Mouse (Mus musculus) colon, adult 2 months (tissue): Measurements from ENCODE around the gene Eps15l1. TPM values are rescaled to one million over a fixed set of nuclear protein-coding genes. Genes with fewer than 3 reads are reported as not detected.

Experiments
- polyA plus RNA-seq: library from polyadenylated mRNA; depleted of rRNA; stranded (reverse); fragments of >200 nt; gene quantifications from 2 replicates; pipeline ENCODE4 v1.2.3, GENCODE M21; 2012; rRNA removed

Gene Eps15l1
- 31.4 and 33.2 TPM in 2 replicates for polyA plus RNA-seq

DNA sequence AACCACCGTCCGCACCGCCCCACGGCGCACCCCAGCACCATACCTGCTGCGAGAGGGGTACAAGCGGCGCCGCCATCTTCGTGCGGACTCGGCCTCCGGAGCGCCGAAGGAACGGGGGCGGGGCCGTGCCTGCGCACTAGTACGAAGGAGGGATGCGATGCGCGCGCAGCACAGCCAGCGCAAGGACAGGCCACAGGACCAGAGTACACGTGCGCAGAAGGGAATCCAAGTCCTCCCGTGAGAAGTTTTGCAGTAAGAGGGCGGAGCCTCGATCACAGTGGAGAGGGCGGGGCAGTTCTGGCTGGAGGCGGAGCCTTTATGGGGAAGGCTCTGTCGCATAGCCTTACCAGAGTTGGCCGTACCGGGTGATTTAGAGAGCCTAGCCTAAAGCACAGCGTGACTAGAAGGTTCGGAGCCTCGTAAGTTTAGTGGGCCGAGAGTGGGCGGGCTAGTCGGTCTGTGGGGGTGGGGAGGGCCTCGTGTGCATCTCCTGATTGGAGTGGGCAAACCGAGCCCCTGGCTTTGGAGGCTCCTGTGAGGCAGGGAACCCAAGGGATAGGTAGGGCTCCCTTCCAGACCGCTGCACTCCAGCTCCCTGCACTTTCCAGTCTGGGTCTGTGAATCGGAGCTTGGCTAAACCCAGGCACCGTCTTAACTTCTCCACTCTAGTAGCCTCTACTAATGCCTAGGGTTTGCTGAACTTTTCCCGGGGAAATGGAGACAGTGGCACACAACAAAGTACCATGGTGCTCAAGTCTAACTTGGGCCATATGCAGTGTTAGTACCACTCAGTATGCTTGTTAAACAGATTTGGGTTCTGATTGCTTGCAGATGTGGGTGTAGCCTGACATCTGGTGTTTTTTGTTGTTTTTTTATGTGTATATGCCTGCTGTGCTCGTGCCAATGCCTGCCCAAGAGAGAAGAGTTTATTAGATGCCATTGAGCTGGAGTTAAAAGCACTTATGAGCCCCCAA is at the start of gene Eps15l1:
Gene Eps15l1 (minus strand): TSS at position 99 of the 974 bp plus-strand sequence.

DNA sequence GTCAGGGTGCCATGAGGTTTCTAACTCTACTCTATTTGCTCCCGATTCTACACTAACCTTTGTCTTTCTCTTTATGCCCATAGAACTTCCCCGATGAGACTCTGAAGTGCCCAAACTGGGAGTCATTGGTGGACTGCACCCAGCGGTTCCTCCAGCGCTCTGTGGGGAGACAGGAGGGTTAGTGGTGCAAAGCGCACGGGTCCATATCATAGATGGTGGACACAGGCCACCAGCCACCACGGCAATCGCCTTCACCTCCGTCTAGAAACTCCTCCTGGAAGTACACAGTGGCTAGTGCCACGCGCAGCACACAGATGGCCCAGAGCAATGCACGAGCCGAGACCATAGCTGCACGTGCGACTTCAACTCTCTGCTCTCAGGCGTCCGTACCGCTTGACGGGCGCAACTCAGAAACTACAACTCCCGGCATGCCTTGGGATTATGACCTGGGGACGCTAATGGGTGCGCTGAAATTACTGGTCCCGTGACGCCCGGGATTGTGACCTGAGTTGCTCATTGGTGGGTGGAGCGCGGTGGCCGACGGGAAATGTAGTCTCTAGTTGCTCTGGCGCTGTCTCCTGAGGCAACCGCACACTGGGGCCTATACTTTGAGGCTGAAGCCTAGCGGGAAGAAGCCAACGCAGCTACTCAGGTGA is 22.2 kb upstream of the Eps15l1 start, which contains the start of the genes Calr3 and 1700030K09Rik:
Gene Calr3 (minus strand): TSS at position 533 of the 656 bp plus-strand sequence.
Gene 1700030K09Rik (plus strand): TSS at position 543 of the 656 bp plus-strand sequence.

DNA sequence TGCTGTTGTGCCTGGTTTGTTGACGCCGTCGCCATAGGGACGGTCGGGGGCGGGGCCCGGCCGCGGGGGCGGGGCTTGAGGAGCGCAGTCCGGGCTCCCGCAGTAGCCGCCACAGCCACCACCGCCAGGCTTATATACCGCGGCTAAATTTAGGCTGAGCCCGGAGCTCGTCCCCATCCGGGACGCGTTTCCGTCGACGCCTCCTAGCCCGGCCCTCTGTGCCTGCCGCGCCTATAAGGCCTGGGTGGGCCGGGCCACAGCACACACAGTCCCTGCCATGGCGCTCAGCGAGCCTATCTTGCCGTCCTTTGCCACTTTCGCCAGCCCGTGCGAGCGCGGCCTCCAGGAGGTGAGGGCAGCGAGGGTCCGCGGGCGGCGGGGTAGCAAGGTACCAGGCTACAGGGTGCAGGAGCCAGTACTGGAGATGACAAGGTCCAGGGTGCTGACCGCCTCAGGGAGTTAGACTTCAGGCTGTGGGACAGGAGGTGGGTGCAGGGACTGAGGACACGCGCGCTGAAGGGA is 102.4 kb downstream of the Eps15l1 start, which contains the start of gene Klf2:
Gene Klf2 (plus strand): TSS at position 233 of the 522 bp plus-strand sequence.

DNA sequence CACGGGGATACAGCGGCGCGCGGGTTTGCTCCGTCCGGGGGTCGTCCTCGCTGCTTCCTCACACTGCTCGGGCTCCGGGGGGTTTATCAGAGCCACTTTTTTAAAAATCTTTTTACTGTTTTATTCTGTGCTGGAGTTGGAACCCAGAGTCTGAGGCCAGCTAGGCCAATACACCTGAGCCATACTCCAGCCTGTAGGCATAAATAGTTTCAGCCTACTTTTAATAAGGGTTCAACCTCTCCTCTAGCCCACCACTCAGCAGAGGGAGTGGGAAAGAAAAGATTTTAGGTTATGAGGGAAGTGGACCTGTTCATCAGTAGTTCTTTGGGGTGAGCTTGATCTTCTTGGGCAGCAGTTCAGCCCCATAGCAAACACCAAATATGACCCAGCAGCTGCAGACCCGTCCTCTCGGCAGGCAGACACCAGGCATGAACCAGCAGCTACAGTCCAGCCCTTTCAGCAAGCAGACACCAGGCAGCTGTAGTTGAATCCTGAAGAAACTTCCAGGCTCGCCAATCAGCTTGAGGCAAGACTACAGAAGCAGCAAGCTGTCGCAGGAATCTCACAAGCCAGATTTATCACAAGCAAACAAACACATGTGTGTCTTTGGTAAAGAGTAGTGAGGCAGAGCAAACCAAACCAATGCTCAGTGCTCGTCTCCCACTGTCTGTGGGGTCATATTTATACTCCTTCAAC is 115.9 kb downstream of the Eps15l1 start, which contains the start of gene Gm10282:
Gene Gm10282 (minus strand): TSS at position 51 of the 696 bp plus-strand sequence.

Other genes with a start within 250 kb of the Eps15l1 start
- gene Hsh2d, start 231.8 kb downstream of the Eps15l1 start, polyA plus RNA-seq, result 3.2 and 3.4 TPM in 2 replicates
- 0.05 and 0.94 TPM in 2 replicates for gene Cib3, start 208.6 kb downstream of the Eps15l1 start, polyA plus RNA-seq
- not detected in 2 replicates for gene Gm11034, start 207.8 kb downstream of the Eps15l1 start, polyA plus RNA-seq
- gene Fam32a, start 201.7 kb downstream of the Eps15l1 start, polyA plus RNA-seq, result 35.7 and 41.7 TPM in 2 replicates
- gene Ap1m1, start 181.4 kb downstream of the Eps15l1 start, polyA plus RNA-seq, result 32.5 and 36.1 TPM in 2 replicates
- gene Gm10282, start 116.2 kb downstream of the Eps15l1 start, polyA plus RNA-seq, result 1.2 and 1.7 TPM in 2 replicates
- gene Klf2, start 102.4 kb downstream of the Eps15l1 start, polyA plus RNA-seq, result 31.4 and 34.8 TPM in 2 replicates
- 0.15 TPM in 1 of 2 replicates, not detected in the other for gene Calr3, start 22.4 kb upstream of the Eps15l1 start, polyA plus RNA-seq
- gene 1700030K09Rik, start 22.4 kb upstream of the Eps15l1 start, polyA plus RNA-seq, result 5.4 and 5.9 TPM in 2 replicates
- 33.3 and 44.0 TPM in 2 replicates for gene Cherp, start 53.8 kb upstream of the Eps15l1 start, polyA plus RNA-seq
- gene Slc35e1, start 71.2 kb upstream of the Eps15l1 start, polyA plus RNA-seq, result 118 and 161 TPM in 2 replicates
- 14.3 and 15.0 TPM in 2 replicates for gene Med26, start 126.8 kb upstream of the Eps15l1 start, polyA plus RNA-seq
- 30.8 and 33.2 TPM in 2 replicates for gene Smim7, start 149.6 kb upstream of the Eps15l1 start, polyA plus RNA-seq
- 15.3 and 25.1 TPM in 2 replicates for gene Tmem38a, start 150.6 kb upstream of the Eps15l1 start, polyA plus RNA-seq
- gene Nwd1, start 225.3 kb upstream of the Eps15l1 start, polyA plus RNA-seq, result 0.05 and 0.21 TPM in 2 replicates